Mouse (Mus musculus): ENCODE measurements around the gene Lrig2. TPM values are rescaled to one million over a fixed set of nuclear protein-coding genes. Genes with fewer than 3 reads are reported as not detected.

Lrig2 gene
- total RNA-seq, 2 experiments from 2014 or later: 5.4 to 5.8 TPM

DNA sequence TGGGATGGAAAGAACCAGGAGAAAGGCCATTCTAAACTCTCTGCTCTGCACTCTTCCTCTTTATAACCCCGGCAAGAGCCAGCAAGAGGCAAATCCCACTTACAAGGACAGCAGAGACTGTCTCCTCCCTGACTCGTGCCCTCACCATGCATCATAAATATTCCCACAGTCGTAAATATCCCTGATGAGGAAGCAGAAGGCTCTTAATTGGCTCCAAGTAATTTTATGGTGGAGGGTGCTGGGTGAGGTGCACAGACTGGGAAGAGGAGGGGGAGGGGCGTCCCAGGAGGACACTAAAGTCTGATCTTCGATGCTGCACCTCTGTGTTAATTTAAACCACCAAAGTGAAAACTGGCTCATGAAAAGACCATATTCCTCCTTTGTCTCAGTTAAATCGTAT is 99.2 kb downstream of the Lrig2 start:
- TF ChIP-seq CTCF (IDR thresholded peaks at IDR 0.05): no peak
- Histone ChIP-seq H3K4me3 (no peak overlapping the region), H3K27ac (no peak overlapping the region)
- DNase-seq: no peak
- intact Hi-C loops (cut with DNase I): no loop called here

DNA sequence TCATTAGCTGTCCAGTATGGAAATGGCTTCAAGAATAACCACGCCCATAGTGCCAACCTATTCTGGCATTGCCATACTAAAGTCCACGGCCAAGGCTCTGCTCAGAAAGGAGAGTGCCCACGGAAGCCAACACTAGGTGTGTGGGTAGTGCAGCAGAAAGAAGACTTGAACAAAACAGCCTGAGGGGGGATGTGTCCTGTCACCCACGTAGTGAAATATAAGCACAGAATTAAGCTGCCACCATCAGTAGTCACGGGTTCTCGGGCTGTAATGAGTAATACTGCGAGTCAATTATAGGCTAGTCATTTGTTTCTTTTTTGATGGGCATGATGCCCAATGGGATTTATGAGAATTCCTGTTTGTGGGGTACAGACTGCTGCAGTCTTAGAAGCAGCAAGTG is 104.2 kb downstream of the Lrig2 start:
- intact Hi-C loops (cut with DNase I): no loop called here
- Histone ChIP-seq H3K27ac (no peak overlapping the region), H3K4me3 (no peak overlapping the region)
- no peak for DNase-seq
- TF ChIP-seq CTCF (IDR thresholded peaks at IDR 0.05): no peak

GRCm38 (mm10) chr3:104403582-104403981 is 108.1 kb downstream of the Lrig2 start:
- no peak for DNase-seq
- Histone ChIP-seq H3K27ac (no peak overlapping the region), H3K4me3 (no peak overlapping the region)
- intact Hi-C loops (cut with DNase I): no loop called here
- no peak for TF ChIP-seq CTCF (IDR thresholded peaks at IDR 0.05)

- no peak for TF ChIP-seq CTCF (IDR thresholded peaks at IDR 0.05)
- Histone ChIP-seq H3K27ac (no peak overlapping the region), H3K4me3 (no peak overlapping the region)
- no peak for DNase-seq
- intact Hi-C loops (cut with DNase I): no loop called here
Measured at GRCm38 (mm10) chr3:104401176-104401575, 110.5 kb downstream of the Lrig2 start.

DNA sequence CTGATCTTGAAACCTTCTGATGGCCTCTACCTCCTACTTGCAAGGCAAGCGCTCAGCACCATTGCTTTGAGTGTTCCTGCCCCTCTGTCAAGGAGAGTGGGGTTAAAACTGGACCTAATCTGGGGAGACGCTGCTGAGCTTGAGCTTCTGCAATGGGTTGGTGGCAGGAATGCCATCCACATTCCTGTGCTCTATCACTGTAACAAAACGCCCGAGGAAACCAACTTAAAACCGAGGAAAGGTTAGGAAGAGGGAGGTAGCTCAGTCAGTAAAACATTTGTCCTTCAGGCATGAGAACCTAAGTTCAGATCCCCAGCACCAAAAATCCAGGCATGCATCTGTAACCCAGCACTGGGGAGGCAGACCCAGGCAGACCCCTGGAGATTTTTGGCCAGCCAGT is 111.6 kb downstream of the Lrig2 start:
- no peak overlapping the region for H3K4me3 ChIP-seq
- intact Hi-C loops (cut with DNase I): no loop called here
- no peak overlapping the region for H3K27ac ChIP-seq
- DNase-seq: no peak
- no peak for TF ChIP-seq CTCF (IDR thresholded peaks at IDR 0.05)

DNA sequence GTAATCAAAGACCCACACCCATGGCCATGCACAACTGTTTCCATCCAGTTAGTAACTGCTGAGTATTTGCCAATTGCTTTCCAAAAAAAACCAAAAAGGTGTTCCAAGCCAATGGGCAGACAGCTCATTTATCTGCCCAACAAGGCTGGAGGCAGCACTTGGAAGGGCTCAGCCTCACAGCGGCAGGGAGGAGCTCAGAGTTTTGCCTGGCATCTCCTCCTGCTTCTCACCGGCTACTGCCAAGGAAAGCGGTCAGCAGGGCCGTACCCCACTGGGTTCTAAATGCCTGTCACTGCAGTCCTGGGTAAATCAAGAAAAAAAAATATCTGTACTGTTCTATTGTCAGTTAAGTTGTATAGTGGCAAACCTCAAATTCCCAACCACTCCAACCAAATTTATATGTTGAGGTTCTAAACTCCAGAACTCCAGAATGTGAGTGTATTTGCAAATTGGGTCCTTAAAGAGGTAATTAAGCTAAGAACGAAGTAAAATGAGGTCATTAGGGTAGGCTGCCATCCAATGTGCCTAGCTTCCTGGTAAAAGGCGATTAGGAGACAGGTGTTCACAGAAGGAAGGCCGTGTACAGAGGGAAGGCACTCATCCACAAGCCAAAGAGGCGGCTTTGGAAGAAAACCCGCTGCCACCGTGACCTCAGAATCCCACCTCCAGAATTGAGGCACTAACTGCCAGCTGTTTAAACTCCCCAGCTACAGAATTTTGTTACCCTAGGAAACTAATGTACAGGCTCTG is 112.2 kb downstream of the Lrig2 start:
- TF ChIP-seq CTCF (IDR thresholded peaks at IDR 0.05): no peak
- Histone ChIP-seq H3K4me3 (no peak overlapping the region), H3K27ac (no peak overlapping the region)
- no peak for DNase-seq
- intact Hi-C loops (cut with DNase I): no loop called here

GRCm38 (mm10) chr3:104397316-104397715 is 114.4 kb downstream of the Lrig2 start:
- no peak overlapping the region for H3K27ac ChIP-seq
- intact Hi-C loops (cut with DNase I): no loop called here
- DNase-seq: no peak
- no peak overlapping the region for H3K4me3 ChIP-seq
- TF ChIP-seq CTCF (IDR thresholded peaks at IDR 0.05): no peak

DNA sequence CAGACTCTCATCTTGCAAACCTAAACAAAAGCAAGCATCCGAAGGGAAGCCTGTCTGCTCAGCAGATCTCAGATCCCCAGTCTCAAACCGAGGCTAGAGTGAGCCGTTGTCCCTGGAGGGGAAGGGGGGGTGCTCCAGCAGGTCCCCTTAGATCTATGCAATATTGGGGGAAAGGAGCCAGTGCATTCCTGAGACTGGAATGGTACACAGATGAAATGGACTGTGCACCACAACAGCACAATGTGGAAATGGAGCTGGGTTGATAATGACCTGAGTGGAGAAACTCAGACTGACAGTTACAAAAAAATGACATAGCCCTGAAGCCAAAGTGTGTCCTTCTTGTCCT is 115.0 kb downstream of the Lrig2 start:
- intact Hi-C loops (cut with DNase I): no loop called here
- H3K4me3 ChIP-seq: no peak overlapping the region
- DNase-seq: no peak
- TF ChIP-seq CTCF (IDR thresholded peaks at IDR 0.05): no peak
- H3K27ac ChIP-seq: no peak overlapping the region

DNA sequence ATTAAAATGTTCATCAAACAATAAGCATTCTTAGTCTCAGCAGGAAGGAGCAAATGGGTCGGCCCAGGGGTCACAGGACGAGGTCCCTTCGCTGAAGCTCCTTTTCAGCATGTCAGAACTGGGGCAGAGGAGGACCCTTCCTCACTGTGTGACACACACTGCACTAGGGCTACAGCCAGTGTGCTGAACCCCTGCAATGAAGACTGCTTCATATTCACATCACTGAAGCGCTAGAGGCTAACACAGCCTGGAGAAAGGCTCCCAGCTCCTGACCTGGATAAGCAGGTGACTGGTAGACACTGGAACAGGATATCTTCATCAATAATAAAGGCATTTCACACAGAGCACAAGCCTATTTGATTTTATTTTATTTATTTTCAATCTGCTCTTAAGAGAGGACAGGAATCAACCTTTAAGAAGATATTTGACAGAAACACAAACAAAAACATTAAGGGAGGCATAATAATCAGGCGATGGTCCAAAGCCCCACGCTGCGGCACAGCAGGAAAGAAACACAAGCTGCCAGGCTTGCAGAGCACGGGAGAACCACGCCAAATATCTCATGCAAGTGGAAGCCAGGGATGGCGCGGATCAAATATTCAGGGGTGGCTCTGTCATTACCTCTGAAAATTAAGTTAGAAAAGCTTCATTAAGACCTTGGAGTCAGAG is 115.5 kb downstream of the Lrig2 start:
- no peak overlapping the region for H3K4me3 ChIP-seq
- H3K27ac ChIP-seq: no peak overlapping the region
- no peak for DNase-seq
- intact Hi-C loops (cut with DNase I): no loop called here
- no peak for TF ChIP-seq CTCF (IDR thresholded peaks at IDR 0.05)

- peak; percentile 47 for DNase-seq
- TF ChIP-seq CTCF (IDR thresholded peaks at IDR 0.05): no peak
- Histone ChIP-seq H3K27ac (no peak overlapping the region), H3K4me3 (no peak overlapping the region; the same call in 1 of the 2 replicates)
- intact Hi-C loops (cut with DNase I): no loop called here
Measured at GRCm38 (mm10) chr3:104390072-104390471, 121.6 kb downstream of the Lrig2 start.

GRCm38 (mm10) chr3:104389449-104389848 is 122.3 kb downstream of the Lrig2 start:
- intact Hi-C loops (cut with DNase I): no loop called here
- Histone ChIP-seq H3K4me3 (no peak overlapping the region), H3K27ac (no peak overlapping the region)
- no peak for TF ChIP-seq CTCF (IDR thresholded peaks at IDR 0.05)
- DNase-seq: no peak

DNA sequence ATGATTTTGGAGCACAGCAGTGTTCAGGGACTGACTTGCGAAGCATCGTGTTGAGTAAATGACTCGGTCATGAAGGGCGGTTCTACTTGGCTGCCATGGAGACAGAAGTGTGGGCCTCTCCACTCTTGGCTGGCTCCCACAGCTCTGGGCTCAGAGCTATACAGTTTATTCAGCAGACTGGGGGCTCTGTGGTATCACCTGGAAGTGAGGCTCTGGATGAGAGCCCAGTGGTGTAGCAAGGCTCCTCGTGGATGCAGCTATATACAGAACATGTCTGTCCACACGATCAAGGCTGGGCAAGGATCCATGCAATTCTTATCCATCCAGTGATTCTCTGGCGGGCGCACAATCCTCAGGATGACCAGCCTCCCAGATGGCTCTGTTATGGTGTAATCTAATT is 126.1 kb downstream of the Lrig2 start:
- no peak overlapping the region for H3K4me3 ChIP-seq
- intact Hi-C loops (cut with DNase I): no loop called here
- H3K27ac ChIP-seq: peak overlapping the region; percentile 51; the same call in 1 of the 2 replicates
- DNase-seq: peak; percentile 55
- no peak for TF ChIP-seq CTCF (IDR thresholded peaks at IDR 0.05)

GRCm38 (mm10) chr3:104383681-104384341 is 127.9 kb downstream of the Lrig2 start:
- peak overlapping the region; percentile 76 for H3K27ac ChIP-seq
- DNase-seq: peak; percentile 53
- intact Hi-C loops (cut with DNase I): no loop called here
- no peak for TF ChIP-seq CTCF (IDR thresholded peaks at IDR 0.05)
- peak overlapping the region; percentile 45 for H3K4me3 ChIP-seq
